Mouse (Mus musculus): ENCODE data around the gene Gm20388.
A peak's percentile ranks its signal among the peaks of the same experiment; 100 is the strongest.

Gene Gm20388

DNA sequence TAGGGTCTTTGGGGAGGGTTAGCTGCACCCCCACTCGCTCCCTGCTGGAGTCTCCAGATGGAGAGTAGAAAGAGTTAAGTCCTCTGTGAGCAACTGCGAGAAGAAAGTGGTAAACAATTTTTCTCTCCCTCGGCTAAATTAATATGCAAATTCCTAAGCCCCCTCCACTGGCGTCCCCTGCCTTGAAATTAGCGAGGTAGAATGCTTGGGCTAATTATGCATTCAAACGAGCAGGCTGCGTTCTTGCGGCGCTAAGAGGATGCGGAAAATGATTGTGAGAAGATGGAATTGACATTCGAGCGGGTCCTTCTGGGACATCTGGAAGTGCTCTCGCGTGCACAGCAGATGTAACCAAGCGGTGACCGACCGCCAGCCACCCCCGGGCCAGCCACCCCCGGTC lies 2831.8 kb downstream of the Gm20388 start:
- no peak for DNase-seq

DNA sequence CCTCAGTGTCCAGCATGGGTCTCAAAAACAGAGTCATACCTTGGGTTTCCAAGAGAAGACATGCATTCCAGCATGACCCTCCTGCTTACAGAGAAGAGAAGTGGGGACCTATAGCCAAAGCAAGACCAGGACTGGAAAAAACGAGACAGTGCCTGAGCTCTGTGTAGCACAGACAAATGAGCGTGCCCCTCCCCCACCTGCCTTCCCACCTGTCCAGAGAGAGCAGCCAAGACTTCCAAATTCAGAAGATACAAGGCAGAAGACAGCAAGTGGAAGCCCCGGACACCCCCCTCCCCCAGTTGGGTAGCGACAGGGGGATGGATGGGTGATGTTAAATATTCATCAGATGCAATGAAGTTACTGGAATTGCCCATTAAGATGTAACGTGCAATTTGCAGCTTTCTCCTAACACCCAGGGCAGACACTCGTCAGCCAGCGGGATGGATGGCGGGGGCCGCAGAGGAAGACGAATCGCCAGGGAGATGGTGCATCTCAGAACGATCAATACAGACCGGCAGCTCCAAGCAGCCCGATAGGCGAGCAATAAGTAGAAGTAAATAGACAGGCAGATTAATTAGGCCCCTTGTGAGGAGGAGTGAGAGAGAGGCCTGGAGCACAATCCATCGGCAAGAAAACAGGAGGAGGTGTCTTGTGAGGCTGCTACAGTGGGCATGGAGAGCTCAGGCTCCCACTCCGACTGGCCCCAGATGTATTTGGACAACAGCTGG lies 2834.5 kb downstream of the Gm20388 start:
- DNase-seq: peak; percentile 76 to 87

DNA sequence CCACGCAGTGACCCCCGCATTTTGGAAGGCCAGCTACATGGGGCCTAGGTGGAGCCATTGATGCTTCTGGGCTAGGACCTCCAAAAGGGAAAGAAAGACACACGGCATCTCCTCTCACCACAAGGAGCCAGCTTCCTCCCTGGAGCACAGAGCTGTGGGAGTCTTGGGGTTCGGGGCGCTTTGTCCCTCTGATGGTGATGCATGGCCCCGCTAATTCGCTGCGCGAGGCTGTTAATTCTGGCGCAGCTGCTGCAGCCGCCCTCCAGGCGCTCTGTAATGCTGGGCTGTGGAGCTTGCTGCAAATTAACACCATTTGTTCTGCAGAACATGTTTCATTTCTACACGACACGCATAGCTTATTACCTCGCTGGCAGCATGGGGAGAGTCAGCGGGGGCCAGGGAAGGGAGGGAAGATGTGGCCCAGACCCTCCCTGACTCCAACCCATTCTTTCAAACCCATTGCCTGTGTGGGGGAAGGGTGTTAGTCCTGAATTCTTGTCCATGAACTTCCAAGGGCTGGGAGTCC lies 2835.2 kb downstream of the Gm20388 start:
- no peak for DNase-seq

DNA sequence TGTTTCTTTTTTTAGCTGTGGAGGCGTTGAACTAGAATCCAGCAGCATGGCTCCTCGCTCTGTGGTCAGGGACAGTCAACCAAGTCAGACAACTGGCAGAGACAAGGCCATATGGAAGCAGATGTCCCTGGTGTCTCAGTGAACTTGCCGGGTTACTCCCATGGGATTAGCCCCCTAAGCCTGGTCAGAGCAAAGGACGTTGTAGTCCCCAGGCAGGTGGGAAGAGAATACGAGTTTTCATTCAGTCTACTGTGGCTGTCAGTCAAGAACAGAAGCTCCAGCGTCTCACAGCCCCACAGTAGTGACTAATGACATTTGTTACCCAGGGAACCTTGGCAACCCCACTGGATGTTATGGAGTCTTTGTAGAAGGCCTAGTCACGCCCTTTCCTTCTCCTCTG lies 2835.8 kb downstream of the Gm20388 start:
- no peak for DNase-seq

DNA sequence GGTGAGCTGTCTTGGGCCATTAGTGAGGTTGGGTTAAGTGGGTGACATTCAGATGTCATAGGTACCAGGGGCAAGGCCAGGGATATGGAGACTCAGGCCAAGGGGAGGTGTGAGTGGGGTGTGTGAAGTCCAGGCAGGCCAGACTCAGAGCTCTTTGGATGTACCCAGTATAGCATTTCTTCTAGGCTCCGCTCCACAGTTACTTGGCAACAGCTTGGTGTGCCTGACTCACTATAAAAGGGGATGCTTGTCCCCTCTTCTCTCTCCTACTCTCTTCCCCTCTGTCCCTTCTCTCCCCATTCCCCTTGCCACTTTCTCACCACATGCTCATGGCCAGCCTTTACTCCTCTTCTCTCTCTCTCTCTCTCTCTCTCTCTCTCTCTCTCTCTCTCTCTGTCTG lies 2837.2 kb downstream of the Gm20388 start:
- no peak for DNase-seq

DNA sequence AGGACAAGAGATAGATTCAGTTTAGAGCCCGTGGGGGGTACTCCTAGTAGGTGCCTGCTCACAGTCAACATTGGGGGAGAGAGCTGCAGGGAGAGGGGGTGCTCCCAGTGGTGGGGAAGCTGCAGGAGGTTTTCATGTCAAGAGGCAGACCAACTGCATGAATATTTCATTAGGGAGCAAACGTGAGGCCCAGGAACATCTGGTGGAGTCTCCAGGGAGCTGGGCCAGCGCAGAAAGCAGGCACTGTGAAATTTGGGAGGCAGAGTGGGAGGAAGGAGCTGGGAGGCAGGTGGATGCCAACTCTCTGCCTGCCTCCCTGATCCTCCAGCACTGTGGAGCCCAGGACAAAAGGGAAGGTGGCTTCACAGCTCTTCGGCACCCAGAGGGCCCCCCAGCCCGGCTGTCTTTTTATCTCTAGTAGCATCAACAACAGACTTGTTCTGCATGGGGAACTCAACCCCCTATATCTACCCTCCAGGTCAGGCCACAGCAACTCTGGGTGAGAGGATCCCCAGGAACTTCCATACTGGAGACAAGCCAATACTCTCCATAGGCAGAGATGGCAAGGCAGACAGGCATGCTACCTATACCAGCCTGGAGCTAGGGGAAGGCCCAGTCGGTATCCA lies 2838.8 kb downstream of the Gm20388 start:
- DNase-seq: no peak

DNA sequence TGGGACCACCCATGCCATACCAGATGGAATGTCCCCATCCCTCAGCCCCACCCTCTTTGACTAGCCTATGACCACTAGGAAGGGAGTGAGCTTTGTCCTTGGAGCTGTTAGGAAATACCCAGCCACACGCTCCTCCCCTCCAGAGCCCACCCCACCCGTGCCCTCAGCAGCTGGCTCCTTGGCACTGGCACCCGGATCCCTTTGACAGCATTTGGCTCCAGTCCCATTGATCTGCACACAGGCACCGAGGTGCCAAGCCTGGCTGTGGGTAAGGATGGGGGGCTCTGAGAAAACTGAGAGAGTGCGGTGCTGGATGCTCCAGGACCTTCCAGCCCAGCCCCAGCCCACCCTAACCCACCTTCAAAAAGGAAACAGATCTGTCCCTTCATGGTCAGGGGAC lies 2840.7 kb downstream of the Gm20388 start:
- peak; percentile 68 to 78 for DNase-seq

DNA sequence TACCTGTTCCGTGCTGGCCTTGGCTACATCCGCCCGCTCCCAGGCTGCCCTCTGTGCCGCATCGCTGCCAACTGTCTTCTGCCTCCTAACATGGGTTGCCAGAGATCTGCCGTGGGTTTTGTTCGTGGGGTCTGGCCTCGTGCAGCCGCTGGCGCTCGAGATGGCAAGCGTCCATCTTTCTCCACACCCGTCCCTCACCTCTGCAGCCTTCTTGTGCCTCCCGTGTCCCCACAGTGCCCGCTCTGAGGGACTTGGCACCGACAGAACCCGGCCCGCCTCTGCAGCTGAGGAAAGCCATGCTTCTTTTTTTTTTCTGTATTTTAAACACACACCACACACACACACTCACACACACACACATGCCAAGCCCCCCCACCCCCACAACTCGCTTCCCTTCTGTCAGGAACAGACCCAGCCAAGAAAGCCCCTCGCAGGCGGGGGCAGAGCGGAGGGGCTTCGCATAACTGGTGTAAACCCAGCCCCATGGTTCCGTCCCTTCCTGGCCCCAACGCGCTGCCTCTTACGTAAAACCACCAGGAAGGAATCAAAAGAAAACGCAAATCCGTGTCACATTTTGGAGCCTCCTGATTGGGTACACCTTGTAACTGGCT lies 2841.6 kb downstream of the Gm20388 start:
- DNase-seq: peak; percentile 84 to 85

DNA sequence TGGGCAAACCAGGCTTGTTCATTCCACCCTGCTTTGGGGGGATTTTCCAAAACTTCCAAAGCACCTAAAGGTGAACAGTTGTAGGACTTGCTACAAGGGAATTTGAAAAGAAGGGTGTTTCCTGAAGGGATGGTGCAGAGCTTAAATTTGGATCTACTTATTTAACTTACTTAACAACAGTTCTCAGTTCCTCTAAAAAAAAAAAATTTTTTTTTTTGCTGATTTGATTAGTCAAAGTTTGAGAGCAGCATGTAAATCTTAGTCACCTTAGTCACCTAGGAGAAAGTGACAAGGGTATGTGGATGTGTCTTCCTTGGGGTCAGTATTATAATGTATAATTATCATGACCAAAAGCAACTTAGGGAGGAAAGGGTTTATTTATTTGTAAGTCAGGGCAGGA lies 2848.0 kb downstream of the Gm20388 start:
- DNase-seq: no peak

DNA sequence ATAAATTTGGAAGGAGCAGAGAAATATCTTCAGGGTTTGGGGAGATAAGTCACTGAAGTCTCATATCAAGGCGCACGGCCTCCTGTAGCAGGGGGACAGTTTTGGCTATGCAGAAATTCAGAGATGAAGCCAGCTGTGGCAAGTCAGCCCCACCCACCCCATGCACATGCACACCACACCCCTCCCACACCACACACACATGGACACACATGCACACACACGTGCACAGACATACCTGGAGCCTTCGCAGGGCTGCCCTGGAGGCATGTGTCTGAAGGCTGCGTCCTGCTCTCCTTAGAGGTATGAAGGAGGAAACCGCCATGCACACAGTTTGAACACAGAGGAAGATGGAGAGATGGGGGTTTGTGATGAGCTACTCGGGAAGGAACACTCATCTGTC lies 2849.5 kb downstream of the Gm20388 start:
- no peak for DNase-seq

DNA sequence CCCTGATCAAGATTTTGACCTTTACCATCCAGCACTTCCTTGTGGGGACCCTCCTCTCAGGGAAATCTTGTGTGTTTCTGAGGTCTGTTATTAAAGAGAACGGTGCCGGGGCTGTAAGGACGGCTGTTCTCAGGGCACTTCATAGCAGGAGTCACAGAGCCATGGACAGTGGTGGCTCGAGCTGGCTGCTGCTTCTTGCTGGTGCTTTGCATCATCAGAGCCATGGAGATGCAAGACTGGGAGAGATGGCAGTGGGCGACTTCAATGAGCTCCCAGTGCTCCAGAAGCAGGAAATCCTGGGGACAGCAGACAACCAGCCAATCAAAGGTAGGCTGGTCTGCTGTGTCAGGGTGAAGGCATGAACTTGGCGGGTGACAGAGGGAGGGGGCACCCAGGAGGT lies 2850.5 kb downstream of the Gm20388 start:
- no peak for DNase-seq

DNA sequence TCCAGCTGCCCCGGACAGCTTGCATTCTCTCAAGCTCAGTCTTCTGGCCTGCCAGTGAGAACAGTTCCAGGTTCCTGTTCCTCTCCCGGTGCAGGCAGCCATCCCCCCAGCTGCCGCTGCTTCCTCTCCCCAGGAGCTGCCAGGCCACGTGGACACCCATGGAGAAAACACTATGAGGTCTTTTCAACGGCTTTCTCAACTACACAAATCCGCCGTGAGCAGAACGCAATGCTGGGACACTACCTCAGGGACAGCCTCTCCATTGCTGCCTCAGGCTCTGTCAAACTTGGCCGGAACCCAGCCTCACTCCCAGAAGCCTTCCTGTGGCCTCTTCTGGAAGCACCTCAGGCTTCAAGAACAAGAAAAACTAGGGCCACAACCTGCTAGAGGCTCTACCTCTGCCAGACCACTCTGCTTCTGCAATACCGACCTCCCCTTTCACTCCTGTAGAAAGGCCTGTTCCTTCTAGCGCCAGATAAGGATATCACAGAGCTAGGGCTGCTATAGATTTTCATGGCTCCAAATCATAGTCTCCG lies 2852.2 kb downstream of the Gm20388 start:
- peak in 1 of 2 experiments; percentile 35 for DNase-seq

DNA sequence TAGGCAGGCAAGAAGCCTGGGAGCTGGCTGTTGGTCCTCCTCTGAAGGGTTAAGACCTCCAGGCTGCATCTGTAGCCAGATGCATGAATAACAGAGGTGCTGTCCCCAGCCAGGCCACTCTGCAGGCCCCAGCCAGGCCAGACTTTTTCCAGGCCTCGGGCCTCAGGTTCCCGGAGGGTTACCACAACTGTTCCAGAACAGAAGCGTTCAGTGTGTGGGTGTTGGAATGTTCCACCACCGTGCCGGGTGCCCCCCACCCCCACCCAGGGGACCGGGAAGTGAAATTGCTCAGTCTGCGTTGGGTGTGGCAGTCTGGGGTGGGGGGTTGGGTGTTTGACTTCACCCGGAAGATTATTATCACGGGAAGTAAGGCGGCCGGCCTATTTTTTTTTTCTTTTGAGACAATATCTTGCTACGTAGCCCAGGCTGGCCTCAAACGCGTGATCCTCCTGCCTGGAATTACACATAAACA lies 2852.7 kb downstream of the Gm20388 start:
- DNase-seq: no peak

DNA sequence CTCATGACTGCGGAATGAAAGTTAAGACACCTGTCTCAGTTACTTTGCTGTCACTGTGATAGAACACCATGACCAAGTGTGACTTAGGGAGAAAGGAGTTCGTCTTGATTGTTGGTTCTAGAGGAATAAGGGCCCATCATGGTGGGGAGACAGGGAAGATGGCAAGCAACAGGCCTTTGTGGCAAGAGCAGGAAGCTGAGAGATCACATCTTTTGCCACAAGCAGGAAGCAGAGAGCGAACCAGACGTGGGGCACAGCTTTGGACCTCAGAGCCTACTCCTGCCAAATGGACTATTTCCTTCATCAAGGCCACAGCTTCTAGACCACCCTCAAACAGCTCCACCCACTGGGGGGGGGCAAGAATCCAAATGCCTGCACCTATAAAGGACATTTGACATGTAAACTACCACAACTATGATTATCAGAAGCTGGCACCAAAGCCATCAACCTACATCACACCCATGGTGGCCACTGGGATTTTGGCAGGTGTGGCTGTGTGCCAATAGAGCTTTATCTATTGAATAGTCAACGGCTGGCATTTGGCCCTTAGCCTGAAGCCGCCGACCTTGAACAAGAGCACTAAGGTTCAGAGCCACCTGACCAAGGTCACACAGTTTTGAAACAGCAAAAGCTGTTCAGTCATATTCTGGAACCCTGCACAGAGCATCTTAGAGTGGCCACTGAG lies 2854.3 kb downstream of the Gm20388 start:
- DNase-seq: no peak

DNA sequence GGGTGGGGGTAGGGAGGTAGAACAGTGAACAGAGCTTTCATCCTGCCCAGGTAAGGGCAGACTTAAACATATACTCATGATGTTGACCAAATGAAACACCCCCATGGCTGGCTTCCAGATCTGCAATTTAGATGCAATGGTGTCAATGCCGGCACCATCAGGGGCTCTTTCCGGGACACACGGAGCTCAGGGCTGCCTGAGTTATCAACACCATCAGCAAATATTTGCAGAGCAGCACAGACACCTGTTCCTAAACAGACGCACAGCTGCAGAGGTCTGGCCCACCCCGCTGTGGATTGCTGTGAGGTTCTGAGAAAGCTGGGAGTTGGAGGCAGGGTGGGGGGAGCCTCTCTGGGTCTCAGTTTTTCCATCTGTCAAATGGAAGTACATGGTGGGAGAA lies 2855.5 kb downstream of the Gm20388 start:
- DNase-seq: no peak

DNA sequence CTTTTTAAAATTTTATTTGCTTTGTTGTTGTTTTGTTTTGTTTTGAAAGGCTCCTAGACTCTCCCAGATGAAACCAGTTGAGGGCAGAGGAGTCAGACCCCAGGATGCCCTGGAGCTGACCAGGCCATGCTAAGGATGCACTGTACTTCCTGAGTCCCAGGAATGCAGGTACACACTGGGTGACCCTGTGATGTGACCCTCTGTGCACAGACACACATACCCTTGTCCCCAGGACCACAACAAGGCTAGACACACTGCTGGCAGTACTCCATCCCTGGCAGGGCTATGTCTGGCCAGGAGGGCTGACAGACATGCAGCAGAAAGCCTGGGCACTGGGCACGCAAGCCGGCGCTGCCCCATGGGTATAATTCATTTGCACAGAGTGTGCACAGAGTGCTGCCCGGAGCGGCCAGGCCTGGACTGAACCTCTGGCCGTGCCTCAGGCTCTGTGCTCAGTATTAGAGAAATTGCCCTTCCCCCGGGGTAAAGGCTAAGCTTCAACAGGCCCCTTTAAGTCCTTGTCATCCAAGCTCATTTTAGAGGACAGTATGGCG lies 2856.1 kb downstream of the Gm20388 start:
- DNase-seq: no peak

DNA sequence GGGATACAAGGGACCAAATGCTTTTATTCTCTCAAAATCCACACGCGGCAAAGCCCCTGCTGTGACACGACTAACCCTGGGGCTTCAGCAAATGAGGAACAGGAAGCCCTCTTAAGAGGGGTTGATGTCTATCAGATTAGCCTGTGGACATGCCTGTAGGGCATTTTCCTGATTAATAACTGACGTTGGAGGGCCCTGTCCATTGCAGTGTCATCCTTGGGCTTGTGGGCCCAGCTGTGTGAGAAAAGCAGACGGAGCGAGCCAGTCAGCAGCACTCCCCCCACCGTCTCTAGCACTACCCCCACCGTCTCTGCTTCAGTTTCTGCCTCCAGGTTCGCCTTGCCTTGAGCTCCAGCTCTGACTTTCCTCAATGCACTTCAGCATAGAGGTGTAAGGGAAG lies 2856.6 kb downstream of the Gm20388 start:
- DNase-seq: no peak

DNA sequence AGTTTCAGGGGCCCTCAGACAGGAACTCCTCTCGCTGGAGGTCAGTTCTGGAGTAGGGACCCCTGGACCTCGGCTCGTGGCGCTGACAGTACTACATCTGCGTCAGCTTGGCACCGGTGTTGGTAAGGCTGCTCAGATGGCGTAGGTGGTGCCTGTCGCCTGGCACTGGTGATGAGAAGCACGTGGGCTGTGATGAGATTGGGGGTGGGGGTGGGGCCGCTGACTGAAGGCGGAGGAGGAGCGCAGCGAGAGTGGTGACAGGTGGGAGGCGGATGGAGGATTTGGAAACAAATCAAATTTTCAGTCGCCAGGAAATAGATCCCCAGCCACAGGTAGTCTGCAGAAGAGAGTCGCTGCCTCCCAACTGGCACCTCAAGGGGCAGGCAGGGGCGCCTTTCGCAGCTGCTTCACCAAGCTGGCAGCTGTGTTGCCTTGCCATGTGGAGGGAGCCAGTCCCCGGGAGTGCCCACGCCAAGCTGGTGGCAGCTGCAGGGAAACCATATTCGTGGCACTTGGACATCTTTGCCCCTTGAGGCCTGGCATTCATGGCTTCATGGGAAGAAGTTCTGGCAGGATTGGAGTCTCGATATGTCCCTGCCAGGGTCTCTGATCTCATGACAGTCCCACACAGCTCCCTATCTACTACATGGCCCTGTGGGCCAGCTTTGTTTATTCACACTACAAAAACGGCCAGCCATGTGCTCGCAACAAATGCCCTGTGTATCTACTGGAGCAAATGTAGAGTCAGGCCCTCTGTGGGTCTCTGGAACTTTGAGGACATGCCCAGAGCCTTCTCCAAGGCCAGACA lies 2858.8 kb downstream of the Gm20388 start:
- DNase-seq: peak; percentile 71 to 76

DNA sequence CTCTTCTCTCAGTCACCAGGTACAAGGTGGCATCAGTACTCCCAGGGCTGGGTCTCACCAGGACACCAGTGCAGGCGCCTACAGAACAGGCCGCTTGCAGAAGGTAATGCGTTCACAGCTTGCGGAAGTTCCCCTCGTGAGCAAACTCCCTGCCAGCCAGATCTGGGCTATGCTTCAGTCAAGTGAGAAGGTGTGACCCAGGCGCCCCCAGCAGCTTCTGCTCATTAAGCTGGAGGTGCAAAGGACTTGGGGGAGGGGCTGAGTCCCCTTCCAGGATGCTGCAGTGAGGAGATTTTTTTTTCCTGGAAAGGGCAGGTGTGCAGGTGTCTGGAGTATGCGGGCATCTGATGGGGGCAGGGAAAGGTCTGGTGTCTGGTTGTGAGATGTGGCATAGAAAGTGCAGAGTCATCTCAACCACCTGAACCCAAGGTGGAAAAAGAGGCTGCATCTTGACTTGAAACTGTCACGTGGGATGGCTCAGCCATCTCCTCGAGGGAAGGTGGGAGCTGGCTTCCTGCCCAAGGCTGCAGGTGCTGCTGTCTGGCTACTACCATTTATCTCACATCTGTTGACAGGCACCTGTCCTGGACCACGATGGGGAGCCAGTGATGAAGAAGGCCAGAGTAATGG lies 2861.9 kb downstream of the Gm20388 start:
- DNase-seq: no peak

DNA sequence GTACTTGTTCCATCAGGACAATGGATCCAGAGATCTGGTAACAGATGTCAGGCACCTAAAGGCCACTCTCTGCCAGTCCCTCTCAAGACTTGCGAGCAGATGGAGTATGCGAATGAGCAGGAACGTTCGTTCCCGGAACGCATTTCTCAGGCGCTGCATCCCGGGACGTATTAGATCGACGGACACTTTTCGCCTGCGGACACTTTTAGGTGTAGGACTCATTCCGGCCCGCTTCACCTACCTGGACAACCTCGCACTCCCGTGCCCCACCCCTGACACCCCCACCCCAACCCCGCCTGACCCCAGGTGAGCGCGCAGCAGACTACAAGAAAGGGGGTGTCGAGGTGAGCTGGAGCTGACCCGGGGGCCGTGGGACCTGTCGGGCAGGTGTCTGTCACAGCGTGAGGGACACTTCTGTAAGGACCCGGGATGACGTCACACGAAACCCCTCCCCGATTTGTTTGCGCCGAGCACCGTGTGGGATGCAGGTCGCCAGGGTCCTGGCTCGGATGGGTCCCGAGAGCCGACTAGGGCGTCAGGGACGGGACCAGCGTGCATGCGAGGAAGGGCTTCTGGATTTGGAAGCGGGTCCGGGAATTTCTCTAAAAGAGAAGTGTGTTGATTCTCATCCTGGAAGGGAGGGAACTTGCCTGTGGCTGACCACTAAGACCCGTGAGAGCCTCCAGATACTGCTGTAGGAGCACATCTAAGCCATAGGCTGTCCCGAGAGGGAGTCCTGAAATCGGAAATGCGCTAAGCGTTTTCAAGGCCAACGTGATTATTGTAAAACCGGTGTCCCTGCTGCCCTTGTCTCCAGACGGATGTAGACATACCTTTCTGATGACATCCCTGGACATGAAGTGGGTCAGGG lies 2864.9 kb downstream of the Gm20388 start, which contains the start of gene Acsf3:
Gene Acsf3 (plus strand): TSS at position 202 of the 871 bp plus-strand sequence.
- peak; percentile 82 to 88 for DNase-seq
